26 mouse cellular contexts compared by ENCODE assay signal in the genomic region with DNA sequence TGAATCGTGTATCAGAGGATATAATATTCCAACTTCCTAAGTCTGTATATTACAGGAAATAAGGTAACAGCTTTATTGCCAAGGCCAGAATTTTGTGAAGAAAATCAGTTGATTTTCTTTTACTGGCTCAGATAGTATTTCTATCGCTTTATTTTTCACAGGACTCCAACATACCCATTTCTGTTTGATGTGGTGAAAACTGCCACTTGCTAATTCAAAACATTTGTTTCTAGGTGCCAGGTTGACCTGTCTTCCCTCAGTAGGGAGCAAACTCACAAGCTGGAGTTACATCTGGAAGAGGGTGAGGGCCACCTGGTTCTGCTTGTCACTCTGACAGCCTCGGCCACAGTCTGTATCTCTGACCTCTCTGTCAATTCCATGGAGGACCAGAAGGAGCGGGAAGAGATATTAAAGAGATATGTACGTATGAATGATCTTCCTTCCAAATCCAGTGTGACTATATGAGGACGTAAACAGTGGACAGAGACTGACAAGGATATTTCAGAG.
DNase-seq lines count a peak whose midpoint lies in the region; ATAC-seq lines count a peak whose summit lies in the region.
"Had no signal": no experiment of that assay in that cellular context is flagged by ENCODE, and none has a peak within 500 bp of the region (broad histone marks: within the 10 kb centered on the region; RNA-seq: fewer than 3 reads in every experiment).

No protein-coding gene starts in this region.

- peak overlapping the region; percentile 15; the same call in 1 of the 2 replicates for H3K27ac ChIP-seq in forebrain, embryonic 10.5 days
- H3K27ac ChIP-seq in forebrain, embryonic 11.5 days (ENCODE audit: low read depth, low read length) = no peak overlapping the region
- H3K27ac ChIP-seq in limb, embryonic 10.5 days = no peak overlapping the region
- no peak overlapping the region for H3K27ac ChIP-seq in heart, embryonic 12.5 days (ENCODE audit: poor library complexity, severe bottlenecking)
- H3K27ac ChIP-seq: forebrain, embryonic 12.5 days; forebrain, embryonic 15.5 days; gastrocnemius, adult 2 months; heart, embryonic 13.5 days; hindbrain, embryonic 15.5 days had no signal

- no peak for ATAC-seq in forebrain, embryonic 11.5 days (replicated peaks; ENCODE audit: low FRiP score)
- no peak for ATAC-seq in heart, embryonic 12.5 days (ENCODE audit: insufficient number of reproducible peaks, low FRiP score)
- ATAC-seq: intestine, postnatal 0 days; Patski had no signal

- 71% methylated on average over 6 of the region's 6 CpGs for WGBS in forebrain, embryonic 10.5 days
- 77% methylated on average over 6 of the region's 6 CpGs for WGBS in forebrain, embryonic 11.5 days
- WGBS in limb, embryonic 10.5 days = 23% methylated on average over 6 of the region's 6 CpGs
- WGBS in heart, embryonic 12.5 days = 50% methylated on average over 6 of the region's 6 CpGs

- no peak overlapping the region for H3K9ac ChIP-seq in forebrain, embryonic 11.5 days (ENCODE audit: low read length)
- H3K9ac ChIP-seq in heart, embryonic 12.5 days = no peak overlapping the region
- H3K9ac ChIP-seq: forebrain, embryonic 12.5 days; forebrain, embryonic 15.5 days; heart, embryonic 13.5 days; hindbrain, embryonic 15.5 days had no signal

- H3K36me3 ChIP-seq in forebrain, embryonic 10.5 days (replicated peaks) = no peaks in the 10 kb centered on the region
- H3K36me3 ChIP-seq in forebrain, embryonic 11.5 days (ENCODE audit: control insufficient read depth, insufficient read depth, low read length) = no peaks in the 10 kb centered on the region
- no peaks in the 10 kb centered on the region for H3K36me3 ChIP-seq in limb, embryonic 10.5 days
- no peaks in the 10 kb centered on the region for H3K36me3 ChIP-seq in heart, embryonic 12.5 days
- H3K36me3 ChIP-seq: forebrain, embryonic 12.5 days; forebrain, embryonic 15.5 days; G1E; heart, embryonic 13.5 days; hindbrain, embryonic 15.5 days had no signal

- peaks cover 30% of the 10 kb centered on the region for H3K27me3 ChIP-seq in forebrain, embryonic 10.5 days (ENCODE audit: poor library complexity, severe bottlenecking)
- no peaks in the 10 kb centered on the region for H3K27me3 ChIP-seq in forebrain, embryonic 11.5 days (ENCODE audit: control insufficient read depth, insufficient read depth, low read length)
- H3K27me3 ChIP-seq in limb, embryonic 10.5 days (ENCODE audit: low read depth, poor library complexity, severe bottlenecking) = no peaks in the 10 kb centered on the region
- H3K27me3 ChIP-seq in heart, embryonic 12.5 days (replicated peaks) = no peaks in the 10 kb centered on the region
- H3K27me3 ChIP-seq: CH12.LX; heart, embryonic 13.5 days; hindbrain, embryonic 15.5 days had no signal

- no peak for DNase-seq in forebrain, embryonic 10.5 days (ENCODE audit: extremely low spot score, low spot score)
- no peak for DNase-seq in forebrain, embryonic 11.5 days (ENCODE audit: low spot score)
- peak; percentile 44 for DNase-seq in embryo, embryonic 11 days
- peak; percentile 71 for DNase-seq in limb, embryonic 10.5 days (ENCODE audit: low spot score)
- DNase-seq in thymus, postnatal 4 days = no peak
- no peak for DNase-seq in cerebellum, adult 11 months
- DNase-seq: adrenal gland, postnatal 10 days; adrenal gland, postnatal 36 days; B cell, adult 2 months; cerebellum, adult 2 months; cerebellum, adult 9-11 months; cerebellum, postnatal 25 days; gastrocnemius, adult 2 months; gastrocnemius, postnatal 14 days; heart, adult 18-20 months; heart, postnatal 14 days; heart, postnatal 4 days had no signal

- H3K4me3 ChIP-seq in forebrain, embryonic 10.5 days = no peak overlapping the region
- H3K4me3 ChIP-seq in forebrain, embryonic 11.5 days (ENCODE audit: low read depth, low read length) = no peak overlapping the region
- no peak overlapping the region for H3K4me3 ChIP-seq in limb, embryonic 10.5 days
- no peak overlapping the region for H3K4me3 ChIP-seq in heart, embryonic 12.5 days
- H3K4me3 ChIP-seq: forebrain, embryonic 12.5 days; forebrain, embryonic 15.5 days; gastrocnemius, adult 2 months; heart, embryonic 13.5 days; hindbrain, embryonic 15.5 days had no signal

- peaks cover 15% of the 10 kb centered on the region for H3K4me1 ChIP-seq in forebrain, embryonic 10.5 days
- no peaks in the 10 kb centered on the region; the same call in 1 of the 2 replicates for H3K4me1 ChIP-seq in forebrain, embryonic 11.5 days (replicated peaks; ENCODE audit: control insufficient read depth, insufficient read depth, low read length)
- H3K4me1 ChIP-seq in limb, embryonic 10.5 days = peaks cover 28% of the 10 kb centered on the region
- H3K4me1 ChIP-seq in heart, embryonic 12.5 days (replicated peaks) = no peaks in the 10 kb centered on the region
- H3K4me1 ChIP-seq: heart, embryonic 13.5 days had no signal

- H3K9me3 ChIP-seq in forebrain, embryonic 10.5 days = no peaks in the 10 kb centered on the region
- H3K9me3 ChIP-seq in forebrain, embryonic 11.5 days (ENCODE audit: control insufficient read depth, low read length) = no peaks in the 10 kb centered on the region
- no peaks in the 10 kb centered on the region for H3K9me3 ChIP-seq in limb, embryonic 10.5 days (replicated peaks)
- H3K9me3 ChIP-seq in heart, embryonic 12.5 days (replicated peaks) = no peaks in the 10 kb centered on the region
- H3K9me3 ChIP-seq: forebrain, embryonic 12.5 days; forebrain, embryonic 15.5 days; G1E; heart, embryonic 13.5 days; hindbrain, embryonic 15.5 days had no signal

- no peak overlapping the region for H3K4me2 ChIP-seq in forebrain, embryonic 11.5 days (ENCODE audit: low read depth, low read length, severe bottlenecking)
- no peak overlapping the region for H3K4me2 ChIP-seq in heart, embryonic 12.5 days
- H3K4me2 ChIP-seq: forebrain, embryonic 12.5 days; forebrain, embryonic 15.5 days; heart, embryonic 13.5 days; hindbrain, embryonic 15.5 days had no signal

Comparison
In these comparisons a context has a peak if more than half of its experiments do, and no peak if none do; other contexts are left out.
1. DNase-seq: peak in embryo, embryonic 11 days (single experiment) and limb, embryonic 10.5 days (single experiment); none in forebrain, embryonic 10.5 days (single experiment), forebrain, embryonic 11.5 days (single experiment), thymus, postnatal 4 days (single experiment) and cerebellum, adult 11 months (single experiment).